Mouse (Mus musculus) intestine, postnatal 0 days (tissue): Measurements from ENCODE around the gene Map3k5. TPM values are rescaled to one million over a fixed set of nuclear protein-coding genes. Genes with fewer than 3 reads are reported as not detected.

Source experiments
- ATAC-seq: fragments of 200-750 bp; cut with Nextera tagmentation; 2 replicates; pipeline ENCODE4 v1.8.0; 2017; ENCODE audit warnings: mild to moderate bottlenecking, moderate TSS enrichment, moderate library complexity
- H3K27ac ChIP-seq: fragments of 300-500 bp; sonication (generic); 2 replicates; pipeline ENCODE4 v1.5.1; 2014; ENCODE audit warnings: mild to moderate bottlenecking, low read depth, low read length, moderate library complexity
- H3K27me3 ChIP-seq: fragments of 300-500 bp; sonication (generic); replicated peaks from 2 replicates; pipeline ENCODE4 v1.6.1; 2014; ENCODE audit warnings: low read length, mixed read lengths; ENCODE audit not compliant: control insufficient read depth, insufficient read depth
- H3K36me3 ChIP-seq: fragments of 300-500 bp; sonication (generic); 2 replicates; pipeline ENCODE4 v1.6.1; 2014; ENCODE audit warnings: mild to moderate bottlenecking, moderate library complexity; ENCODE audit not compliant: control insufficient read depth, insufficient read depth
- H3K4me1 ChIP-seq: fragments of 300-500 bp; sonication (generic); replicated peaks from 2 replicates; pipeline ENCODE4 v1.6.1; 2014; ENCODE audit warnings: antibody characterized with exemption, low read length, mixed read lengths; ENCODE audit not compliant: control insufficient read depth, insufficient read depth
- H3K4me2 ChIP-seq: fragments of 300-500 bp; sonication (generic); replicated peaks from 2 replicates; pipeline ENCODE4 v1.6.1; 2014; ENCODE audit warnings: low read depth, mild to moderate bottlenecking, moderate library complexity
- H3K4me3 ChIP-seq: fragments of 300-500 bp; sonication (generic); 2 replicates; pipeline ENCODE4 v1.5.1; 2014; ENCODE audit warnings: low read depth, low read length
- H3K9ac ChIP-seq: fragments of 300-500 bp; sonication (generic); 2 replicates; pipeline ENCODE4 v1.6.1; 2014; ENCODE audit warnings: mild to moderate bottlenecking, low read depth, low read length
- H3K9me3 ChIP-seq: fragments of 300-500 bp; sonication (generic); 2 replicates; pipeline ENCODE4 v1.6.1; 2016; ENCODE audit warnings: mixed run types; ENCODE audit not compliant: control insufficient read depth
- CTCF ChIP-seq: sonication (generic); IDR thresholded peaks from 2 replicates; pipeline ENCODE4 v1.5.1; 2016; ENCODE audit warnings: low read depth, mild to moderate bottlenecking, control low read depth, antibody characterized with exemption, moderate library complexity
- WGBS: fragments of 180-500 bp; shearing (Covaris S2); extraction: QIAGEN DNeasy Blood & Tissue Kit; methylation state at CpG from one replicate; pipeline ENCODE4 v1.1.7; 2014; 5-methylcytosine and 5-hydroxymethylcytosine counted together
- polyA plus RNA-seq: library from polyadenylated mRNA; unstranded; fragments of >200 nt; fragmentation: Nextera tagmentation; extraction: Ambion mirVana; gene quantifications from 2 replicates; pipeline ENCODE4 v1.2.1, GENCODE M21; 2015

Gene Map3k5
- polyA plus RNA-seq, 1 experiment from 2014 or later, result 1.5 TPM

GRCm38 (mm10) chr10:20025781-20026520 is 91.7 kb downstream of the Map3k5 start:
- ATAC-seq, result no peak
- Histone ChIP-seq H3K4me3 (no peak overlapping the region), H3K4me1 (no peaks in the 10 kb centered on the region), H3K4me2 (no peak overlapping the region), H3K27ac (no peak overlapping the region), H3K36me3 (no peaks in the 10 kb centered on the region; the same call in 1 of the 2 replicates), H3K27me3 (no peaks in the 10 kb centered on the region), H3K9me3 (no peaks in the 10 kb centered on the region), H3K9ac (no peak overlapping the region)
- no peak for TF ChIP-seq CTCF
- WGBS, result 72% methylated on average over 12 of the region's 12 CpGs

- Histone ChIP-seq H3K9ac (no peak overlapping the region), H3K4me2 (no peak overlapping the region), H3K27ac (no peak overlapping the region), H3K4me3 (no peak overlapping the region), H3K36me3 (no peaks in the 10 kb centered on the region; the same call in 1 of the 2 replicates), H3K9me3 (no peaks in the 10 kb centered on the region), H3K4me1 (no peaks in the 10 kb centered on the region), H3K27me3 (no peaks in the 10 kb centered on the region)
- 95% methylated on average over 1 of the region's 1 CpGs for WGBS
- no peak for TF ChIP-seq CTCF
- ATAC-seq, result no peak
Observed at GRCm38 (mm10) chr10:20030703-20031102, 96.4 kb downstream of the Map3k5 start.

- Histone ChIP-seq H3K4me2 (no peak overlapping the region), H3K27me3 (no peaks in the 10 kb centered on the region), H3K9me3 (no peaks in the 10 kb centered on the region), H3K4me1 (no peaks in the 10 kb centered on the region), H3K27ac (no peak overlapping the region), H3K4me3 (no peak overlapping the region), H3K9ac (no peak overlapping the region), H3K36me3 (no peaks in the 10 kb centered on the region)
- ATAC-seq, result no peak
- WGBS, result 90% methylated on average over 2 of the region's 2 CpGs
- TF ChIP-seq CTCF, result no peak
Observed at GRCm38 (mm10) chr10:20031936-20032335, 97.7 kb downstream of the Map3k5 start.

GRCm38 (mm10) chr10:20036375-20036774 is 102.1 kb downstream of the Map3k5 start:
- H3K9ac ChIP-seq, result no peak overlapping the region
- ATAC-seq, result no peak
- H3K4me1 ChIP-seq, result no peaks in the 10 kb centered on the region
- no peak for TF ChIP-seq CTCF
- no peaks in the 10 kb centered on the region for H3K27me3 ChIP-seq
- H3K4me2 ChIP-seq, result no peak overlapping the region
- H3K27ac ChIP-seq, result no peak overlapping the region
- H3K36me3 ChIP-seq, result no peaks in the 10 kb centered on the region
- no peak overlapping the region for H3K4me3 ChIP-seq
- WGBS, result 82% methylated on average over 2 of the region's 2 CpGs
- no peaks in the 10 kb centered on the region for H3K9me3 ChIP-seq

GRCm38 (mm10) chr10:20036846-20037245 is 102.6 kb downstream of the Map3k5 start:
- H3K4me1 ChIP-seq, result no peaks in the 10 kb centered on the region
- no peak overlapping the region for H3K9ac ChIP-seq
- no peak for TF ChIP-seq CTCF
- 61% methylated on average over 7 of the region's 7 CpGs for WGBS
- H3K4me2 ChIP-seq, result no peak overlapping the region
- no peaks in the 10 kb centered on the region for H3K36me3 ChIP-seq
- ATAC-seq, result no peak
- H3K27me3 ChIP-seq, result no peaks in the 10 kb centered on the region
- H3K4me3 ChIP-seq, result no peak overlapping the region
- no peaks in the 10 kb centered on the region for H3K9me3 ChIP-seq
- no peak overlapping the region for H3K27ac ChIP-seq

GRCm38 (mm10) chr10:20039531-20039930 is 105.3 kb downstream of the Map3k5 start:
- H3K36me3 ChIP-seq, result peaks cover 3% of the 10 kb centered on the region; the same call in 1 of the 2 replicates
- ATAC-seq, result no peak
- no peak for TF ChIP-seq CTCF
- H3K9ac ChIP-seq, result no peak overlapping the region
- WGBS, result 96% methylated on average over 3 of the region's 3 CpGs
- H3K4me3 ChIP-seq, result no peak overlapping the region
- H3K27me3 ChIP-seq, result no peaks in the 10 kb centered on the region
- no peak overlapping the region for H3K27ac ChIP-seq
- no peak overlapping the region for H3K4me2 ChIP-seq
- H3K9me3 ChIP-seq, result no peaks in the 10 kb centered on the region
- no peaks in the 10 kb centered on the region for H3K4me1 ChIP-seq
